ENCODE assay signal across 9 mouse cellular contexts in the genomic region with DNA sequence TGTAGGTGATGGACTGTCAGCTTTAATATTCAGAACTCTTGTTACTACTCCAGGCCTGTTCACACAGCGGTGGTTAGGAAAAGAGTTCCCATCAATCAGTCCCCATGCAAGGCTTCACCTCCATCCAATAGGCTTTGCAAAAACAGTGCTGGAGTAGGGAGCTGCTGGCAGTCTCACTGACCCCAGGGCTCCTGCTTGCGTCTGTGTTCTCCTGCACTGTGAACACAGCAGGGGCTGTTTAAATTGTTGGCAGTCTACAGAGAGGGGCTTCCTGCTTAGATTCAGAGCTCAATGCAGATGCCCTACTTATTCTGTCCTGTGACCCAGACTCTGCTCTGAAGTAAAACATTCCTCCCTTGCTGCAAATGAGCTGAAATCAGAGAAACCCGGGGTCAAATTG.
"Had no signal": no experiment of that assay in that cellular context is flagged by ENCODE, and none has a peak within 500 bp of the region (broad histone marks: within the 10 kb centered on the region; RNA-seq: fewer than 3 reads in every experiment).

No protein-coding gene starts in this region.

- H3K9me3 ChIP-seq: intestine, embryonic 15.5 days; limb, embryonic 13.5 days had no signal

- H3K9ac ChIP-seq: intestine, embryonic 15.5 days; limb, embryonic 13.5 days; liver, embryonic 14.5 days had no signal

- H3K4me2 ChIP-seq: intestine, embryonic 15.5 days; limb, embryonic 13.5 days had no signal

- DNase-seq: kidney, adult 18-20 months; kidney, postnatal 10 days; kidney, postnatal 4 days; left cerebral cortex, postnatal 4 days; lung, adult 18-20 months had no signal

- H3K4me3 ChIP-seq: intestine, embryonic 15.5 days; layer of hippocampus, adult 2 months; limb, embryonic 13.5 days had no signal

- H3K27me3 ChIP-seq: intestine, embryonic 15.5 days; limb, embryonic 13.5 days had no signal

- ATAC-seq: intestine, embryonic 15.5 days had no signal

- H3K4me1 ChIP-seq: limb, embryonic 13.5 days had no signal

- H3K27ac ChIP-seq: intestine, embryonic 15.5 days; layer of hippocampus, adult 2 months; limb, embryonic 13.5 days; liver, embryonic 14.5 days had no signal

- H3K36me3 ChIP-seq: intestine, embryonic 15.5 days; limb, embryonic 13.5 days had no signal
